9 mouse cellular contexts compared by ENCODE assay signal in the genomic region with DNA sequence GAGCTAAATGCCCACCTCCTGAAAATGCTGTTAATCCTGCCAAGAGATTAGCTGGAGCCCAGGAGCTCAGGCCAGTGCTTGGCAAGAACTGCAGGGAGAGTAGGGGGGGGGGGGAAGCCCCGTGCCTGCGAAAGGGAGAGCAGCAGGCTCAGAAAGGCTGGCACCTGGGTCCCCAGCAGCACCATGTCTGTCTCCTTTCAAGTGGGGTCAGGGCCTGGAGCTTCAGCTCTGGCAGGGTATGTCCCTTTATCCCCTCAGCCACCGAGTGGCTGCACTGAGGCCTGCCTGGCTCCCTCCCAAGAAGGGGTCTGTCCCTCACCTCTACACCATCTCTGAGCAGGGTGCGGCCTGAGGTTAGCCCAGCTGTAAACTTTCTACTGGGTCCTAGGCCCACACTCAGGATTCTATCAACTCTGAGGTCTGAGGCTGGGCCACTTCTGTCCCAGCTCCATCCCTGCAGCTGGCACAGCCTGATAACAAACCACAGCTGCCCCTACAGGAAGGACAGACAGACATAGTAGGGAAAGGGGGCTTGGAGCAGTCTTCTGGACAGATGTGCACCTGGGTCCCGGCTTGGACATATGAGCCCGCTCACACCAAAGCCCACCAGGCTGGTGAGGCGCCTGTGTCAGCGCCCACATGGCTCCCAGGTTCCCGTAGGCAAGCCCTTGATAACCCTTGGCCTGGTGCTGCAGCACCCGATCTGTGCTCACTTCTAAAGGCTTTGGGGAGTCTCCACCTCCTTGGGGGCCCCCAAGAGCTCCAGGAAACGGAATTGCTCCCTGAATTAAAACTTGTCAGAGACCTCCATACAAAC. TPM values are rescaled to one million over a fixed set of nuclear protein-coding genes. Genes with fewer than 3 reads are reported as not detected.
DNase-seq lines count a peak whose midpoint lies in the region; ATAC-seq and TF ChIP-seq lines count a peak whose summit lies in the region.
"Had no signal": no experiment of that assay in that cellular context is flagged by ENCODE, and none has a peak within 500 bp of the region (broad histone marks: within the 10 kb centered on the region; RNA-seq: fewer than 3 reads in every experiment).

No protein-coding gene starts in this region.

- 58% methylated on average over 11 of the region's 11 CpGs for WGBS in heart, embryonic 16.5 days
- 79% methylated on average over 9 of the region's 11 CpGs for WGBS in hindbrain, embryonic 11.5 days

- no peaks in the 10 kb centered on the region for H3K9me3 ChIP-seq in heart, embryonic 16.5 days (replicated peaks; ENCODE audit: control insufficient read depth, low read length)
- no peaks in the 10 kb centered on the region for H3K9me3 ChIP-seq in hindbrain, embryonic 11.5 days (ENCODE audit: control insufficient read depth, low read length)

- intact Hi-C loops in left cerebral cortex, postnatal 10 days (cut with DNase I), result no loop called here

- ATAC-seq in heart, embryonic 16.5 days (replicated peaks; ENCODE audit: extremely low read depth, insufficient read depth, low FRiP score), result no peak
- no peak for ATAC-seq in hindbrain, embryonic 11.5 days (ENCODE audit: low FRiP score)
- ATAC-seq in megakaryocyte-erythroid progenitor cell, adult 5-6 weeks (replicated peaks; ENCODE audit: low FRiP score, low TSS enrichment, poor library complexity, severe bottlenecking), result peak; percentile 64

- TF ChIP-seq POLR2A in brain, embryonic 14.5 days (IDR thresholded peaks at IDR 0.05; ENCODE audit: borderline replicate concordance, extremely low read depth, insufficient read depth, insufficient read length, poor library complexity, severe bottlenecking), result no peak

- TF ChIP-seq CTCF in brain, embryonic 14.5 days (IDR thresholded peaks at IDR 0.05; ENCODE audit: borderline replicate concordance, extremely low read depth, insufficient read depth, insufficient read length), result no peak

- H3K27ac ChIP-seq in heart, embryonic 16.5 days (ENCODE audit: low read length), result no peak overlapping the region
- H3K27ac ChIP-seq in hindbrain, embryonic 11.5 days (ENCODE audit: low read depth, low read length), result no peak overlapping the region
- H3K27ac ChIP-seq: left cerebral cortex, adult 2 months had no signal

- H3K27me3 ChIP-seq in heart, embryonic 16.5 days (ENCODE audit: control insufficient read depth, insufficient read depth, low read length), result peaks cover 19% of the 10 kb centered on the region
- peaks cover 20% of the 10 kb centered on the region for H3K27me3 ChIP-seq in hindbrain, embryonic 11.5 days (ENCODE audit: control insufficient read depth, insufficient read depth, low read length)

- no peak overlapping the region for H3K4me3 ChIP-seq in heart, embryonic 16.5 days (ENCODE audit: low read length)
- peak overlapping the region; percentile 10; the same call in 1 of the 2 replicates for H3K4me3 ChIP-seq in hindbrain, embryonic 11.5 days (ENCODE audit: low read depth, low read length)

- H3K9ac ChIP-seq in heart, embryonic 16.5 days (ENCODE audit: low read length), result peak overlapping the region; percentile 51
- no peak overlapping the region for H3K9ac ChIP-seq in hindbrain, embryonic 11.5 days (ENCODE audit: low read depth, low read length)

- no peak overlapping the region for H3K4me2 ChIP-seq in heart, embryonic 16.5 days (ENCODE audit: low read depth, low read length)
- H3K4me2 ChIP-seq in hindbrain, embryonic 11.5 days (replicated peaks; ENCODE audit: low read depth, low read length), result no peak overlapping the region; the same call in 1 of the 2 replicates

- no peak for DNase-seq in heart, adult 8-10 months (ENCODE audit: low spot score)
- peak; percentile 71 for DNase-seq in brain, embryonic 14.5 days (ENCODE audit: low read depth)
- no peak for DNase-seq in hindbrain, embryonic 11.5 days (ENCODE audit: low spot score)
- DNase-seq in layer of hippocampus, adult 8-10 months (ENCODE audit: low spot score in 2 of 2), result no peak
- no peak for DNase-seq in left cerebral cortex, postnatal 10 days (ENCODE audit: extremely low spot score in 1 of 2, low spot score in 2 of 2)
- DNase-seq in thymus, postnatal 10 days (ENCODE audit: low spot score in 2 of 2), result no peak

- peaks cover 8% of the 10 kb centered on the region for H3K36me3 ChIP-seq in heart, embryonic 16.5 days (ENCODE audit: control insufficient read depth, insufficient read depth)
- no peaks in the 10 kb centered on the region for H3K36me3 ChIP-seq in hindbrain, embryonic 11.5 days (ENCODE audit: control insufficient read depth, insufficient read depth, low read length)

- H3K4me1 ChIP-seq in heart, embryonic 16.5 days (ENCODE audit: control insufficient read depth, insufficient read depth, low read length), result peaks cover 43% of the 10 kb centered on the region
- H3K4me1 ChIP-seq in hindbrain, embryonic 11.5 days (replicated peaks; ENCODE audit: control insufficient read depth, insufficient read depth, low read length), result peaks cover 12% of the 10 kb centered on the region

RNA-seq across cellular contexts. Expression of a gene that starts 2.4 kb away (rescaled TPM):
- 0.49 and 0.64 TPM in 2 replicates for polyA plus RNA-seq in heart, embryonic 16.5 days (2015; fragmentation: Nextera tagmentation; extraction: Ambion mirVana)
- under 1 TPM; 0.28 to 0.62 (median 0.32) TPM for total RNA-seq in heart, adult 8-10 months (2022)
- 4.1 and 4.4 TPM in 2 replicates for polyA plus RNA-seq in brain, embryonic 14.5 days (2012; rRNA removed)
- 0.26 and 0.36 TPM in 2 replicates for polyA plus RNA-seq in hindbrain, embryonic 11.5 days (2014; fragmentation: Nextera tagmentation; extraction: Ambion mirVana)
- total RNA-seq in megakaryocyte-erythroid progenitor cell, adult 5-6 weeks (2014; fragmentation: Nextera tagmentation), result 0.31 TPM in 1 of 2 replicates, not detected in the other
- total RNA-seq in megakaryocyte-erythroid progenitor cell, adult 5-6 weeks (2017), result 2.2 TPM in 1 of 2 replicates, not detected in the other
- total RNA-seq in layer of hippocampus, adult 8-10 months (2022), result 1 to 10 TPM; 6.3 to 8.3 (median 7.6) TPM
- total RNA-seq in left cerebral cortex, postnatal 10 days (2021), result 1 to 10 TPM; 6.8 to 8.4 TPM

RNA-seq across cellular contexts. Expression of a gene that starts 3.7 kb away (rescaled TPM):
- polyA plus RNA-seq in heart, embryonic 16.5 days (2015; fragmentation: Nextera tagmentation; extraction: Ambion mirVana), result 2.4 and 13.2 TPM in 2 replicates
- not detected for total RNA-seq in heart, adult 8-10 months (2022)
- polyA plus RNA-seq in brain, embryonic 14.5 days (2012; rRNA removed), result not detected in 2 replicates
- 23.6 and 25.3 TPM in 2 replicates for polyA plus RNA-seq in hindbrain, embryonic 11.5 days (2014; fragmentation: Nextera tagmentation; extraction: Ambion mirVana)
- total RNA-seq in megakaryocyte-erythroid progenitor cell, adult 5-6 weeks (2014; fragmentation: Nextera tagmentation), result not detected in 2 replicates
- total RNA-seq in megakaryocyte-erythroid progenitor cell, adult 5-6 weeks (2017), result not detected in 2 replicates
- total RNA-seq in layer of hippocampus, adult 8-10 months (2022), result not detected
- not detected for total RNA-seq in left cerebral cortex, postnatal 10 days (2021)
- total RNA-seq: left cerebral cortex, adult 2 months had no signal

RNA-seq across cellular contexts. Expression of a gene that starts 5.6 kb away (rescaled TPM):
- polyA plus RNA-seq in heart, embryonic 16.5 days (2015; fragmentation: Nextera tagmentation; extraction: Ambion mirVana), result 44.9 and 45.2 TPM in 2 replicates
- 10 to 100 TPM; 48.5 to 65.2 (median 53.3) TPM for total RNA-seq in heart, adult 8-10 months (2022)
- 84.7 and 92.6 TPM in 2 replicates for polyA plus RNA-seq in brain, embryonic 14.5 days (2012; rRNA removed)
- polyA plus RNA-seq in hindbrain, embryonic 11.5 days (2014; fragmentation: Nextera tagmentation; extraction: Ambion mirVana), result 33.7 and 41.8 TPM in 2 replicates
- total RNA-seq in megakaryocyte-erythroid progenitor cell, adult 5-6 weeks (2014; fragmentation: Nextera tagmentation), result 17.1 and 21.7 TPM in 2 replicates
- total RNA-seq in megakaryocyte-erythroid progenitor cell, adult 5-6 weeks (2017), result 9.7 and 9.8 TPM in 2 replicates
- 10 to 100 TPM; 50.4 to 61.2 (median 57.1) TPM for total RNA-seq in layer of hippocampus, adult 8-10 months (2022)
- 10 to 100 TPM; 55.4 to 61.9 TPM for total RNA-seq in left cerebral cortex, postnatal 10 days (2021)

RNA-seq across cellular contexts. Expression of a gene that starts 6.7 kb away (rescaled TPM):
- polyA plus RNA-seq in heart, embryonic 16.5 days (2015; fragmentation: Nextera tagmentation; extraction: Ambion mirVana), result 112 and 114 TPM in 2 replicates
- 10 to 100 TPM; 75.2 to 85.9 (median 81.0) TPM for total RNA-seq in heart, adult 8-10 months (2022)
- polyA plus RNA-seq in brain, embryonic 14.5 days (2012; rRNA removed), result 195 and 197 TPM in 2 replicates
- polyA plus RNA-seq in hindbrain, embryonic 11.5 days (2014; fragmentation: Nextera tagmentation; extraction: Ambion mirVana), result 131 and 139 TPM in 2 replicates
- 80.3 and 91.7 TPM in 2 replicates for total RNA-seq in megakaryocyte-erythroid progenitor cell, adult 5-6 weeks (2014; fragmentation: Nextera tagmentation)
- total RNA-seq in megakaryocyte-erythroid progenitor cell, adult 5-6 weeks (2017), result 35.5 and 38.9 TPM in 2 replicates
- total RNA-seq in layer of hippocampus, adult 8-10 months (2022), result 100 to 1,000 TPM; 340 to 392 (median 347) TPM
- 100 to 1,000 TPM; 389 to 406 TPM for total RNA-seq in left cerebral cortex, postnatal 10 days (2021)

RNA-seq across cellular contexts. Expression of a gene that starts 12.5 kb away (rescaled TPM):
- 1.5 and 2.3 TPM in 2 replicates for polyA plus RNA-seq in heart, embryonic 16.5 days (2015; fragmentation: Nextera tagmentation; extraction: Ambion mirVana)
- 1 to 10 TPM; 1.2 to 1.7 (median 1.3) TPM for total RNA-seq in heart, adult 8-10 months (2022)
- 5.2 and 7.0 TPM in 2 replicates for polyA plus RNA-seq in brain, embryonic 14.5 days (2012; rRNA removed)
- 4.9 and 9.0 TPM in 2 replicates for polyA plus RNA-seq in hindbrain, embryonic 11.5 days (2014; fragmentation: Nextera tagmentation; extraction: Ambion mirVana)
- 4.4 and 5.9 TPM in 2 replicates for total RNA-seq in megakaryocyte-erythroid progenitor cell, adult 5-6 weeks (2014; fragmentation: Nextera tagmentation)
- total RNA-seq in megakaryocyte-erythroid progenitor cell, adult 5-6 weeks (2017), result 5.4 and 6.0 TPM in 2 replicates
- total RNA-seq in layer of hippocampus, adult 8-10 months (2022), result 10 to 100 TPM in 1 of 4 experiments, 1 to 10 TPM in 3; 6.6 to 11.8 (median 7.5) TPM
- 1 to 10 TPM; 6.0 to 7.1 TPM for total RNA-seq in left cerebral cortex, postnatal 10 days (2021)
